Mouse (Mus musculus): ENCODE measurements at regions not wholly inside any gene's neighbourhood (a gene's known extent, or its start where the extent isn't known, plus 50 kb on each side); places are given as distances from the start of the nearest gene placed in this dataset.

- Histone ChIP-seq H3K9ac (replicated peaks) (no peak overlapping the region), H3K36me3 (no peaks in the 10 kb centered on the region), H3K4me3 (no peak overlapping the region), H3K27me3 (no peaks in the 10 kb centered on the region), H3K9me3 (no peaks in the 10 kb centered on the region), H3K4me2 (replicated peaks) (no peak overlapping the region), H3K27ac (replicated peaks) (no peak overlapping the region), H3K4me1 (no peaks in the 10 kb centered on the region)
- 91% methylated on average over 9 of the region's 9 CpGs for WGBS
- ATAC-seq (replicated peaks), result no peak
Measured at GRCm38 (mm10) chr8:126877039-126877365, 68.6 kb downstream of the Tomm20 start.

GRCm38 (mm10) chr8:126876300-126877038 is 69.2 kb downstream of the Tomm20 start:
- Histone ChIP-seq H3K36me3 (no peaks in the 10 kb centered on the region), H3K9me3 (no peaks in the 10 kb centered on the region), H3K9ac (replicated peaks) (no peak overlapping the region), H3K4me2 (replicated peaks) (no peak overlapping the region), H3K27me3 (no peaks in the 10 kb centered on the region), H3K4me3 (no peak overlapping the region), H3K27ac (replicated peaks) (no peak overlapping the region), H3K4me1 (no peaks in the 10 kb centered on the region)
- ATAC-seq (replicated peaks), result no peak
- WGBS, result 68% methylated on average over 9 of the region's 9 CpGs

GRCm38 (mm10) chr8:126875491-126876155 is 70.0 kb downstream of the Tomm20 start:
- Histone ChIP-seq H3K9ac (replicated peaks) (no peak overlapping the region), H3K36me3 (no peaks in the 10 kb centered on the region), H3K4me1 (no peaks in the 10 kb centered on the region), H3K27ac (replicated peaks) (no peak overlapping the region), H3K27me3 (no peaks in the 10 kb centered on the region), H3K4me3 (no peak overlapping the region), H3K9me3 (no peaks in the 10 kb centered on the region), H3K4me2 (replicated peaks) (no peak overlapping the region)
- WGBS, result 93% methylated on average over 7 of the region's 7 CpGs
- no peak for ATAC-seq (replicated peaks)

- 95% methylated on average over 1 of the region's 1 CpGs for WGBS
- ATAC-seq (replicated peaks), result no peak
- no peaks in the 10 kb centered on the region for H3K27me3 ChIP-seq
- no peak overlapping the region for H3K9ac ChIP-seq (replicated peaks)
- no peaks in the 10 kb centered on the region for H3K9me3 ChIP-seq
- no peaks in the 10 kb centered on the region for H3K36me3 ChIP-seq
- H3K4me3 ChIP-seq, result no peak overlapping the region
- no peaks in the 10 kb centered on the region for H3K4me1 ChIP-seq
- H3K4me2 ChIP-seq (replicated peaks), result no peak overlapping the region
- H3K27ac ChIP-seq (replicated peaks), result no peak overlapping the region
Measured at GRCm38 (mm10) chr8:126874846-126875245, 70.8 kb downstream of the Tomm20 start.

GRCm38 (mm10) chr8:126874126-126874730 is 71.4 kb downstream of the Tomm20 start:
- no peak overlapping the region for H3K27ac ChIP-seq (replicated peaks)
- H3K4me3 ChIP-seq, result no peak overlapping the region
- H3K27me3 ChIP-seq, result no peaks in the 10 kb centered on the region
- no peaks in the 10 kb centered on the region for H3K4me1 ChIP-seq
- WGBS, result 81% methylated on average over 6 of the region's 6 CpGs
- H3K9me3 ChIP-seq, result no peaks in the 10 kb centered on the region
- H3K9ac ChIP-seq (replicated peaks), result no peak overlapping the region
- no peaks in the 10 kb centered on the region for H3K36me3 ChIP-seq
- no peak for ATAC-seq (replicated peaks)
- H3K4me2 ChIP-seq (replicated peaks), result no peak overlapping the region

- no peak overlapping the region for H3K4me2 ChIP-seq (replicated peaks)
- ATAC-seq (replicated peaks), result no peak
- no peaks in the 10 kb centered on the region for H3K36me3 ChIP-seq
- no peaks in the 10 kb centered on the region for H3K27me3 ChIP-seq
- H3K4me3 ChIP-seq, result no peak overlapping the region
- H3K27ac ChIP-seq (replicated peaks), result no peak overlapping the region
- H3K9ac ChIP-seq (replicated peaks), result no peak overlapping the region
- no peaks in the 10 kb centered on the region for H3K9me3 ChIP-seq
- no peaks in the 10 kb centered on the region for H3K4me1 ChIP-seq
- 84% methylated on average over 7 of the region's 7 CpGs for WGBS
Measured at GRCm38 (mm10) chr8:126873306-126873705, 72.3 kb downstream of the Tomm20 start.

- 84% methylated on average over 4 of the region's 4 CpGs for WGBS
- ATAC-seq (replicated peaks), result no peak
- no peak overlapping the region for H3K4me3 ChIP-seq
Measured at GRCm38 (mm10) chr8:126872574-126872973, 73.1 kb downstream of the Tomm20 start.

DNA sequence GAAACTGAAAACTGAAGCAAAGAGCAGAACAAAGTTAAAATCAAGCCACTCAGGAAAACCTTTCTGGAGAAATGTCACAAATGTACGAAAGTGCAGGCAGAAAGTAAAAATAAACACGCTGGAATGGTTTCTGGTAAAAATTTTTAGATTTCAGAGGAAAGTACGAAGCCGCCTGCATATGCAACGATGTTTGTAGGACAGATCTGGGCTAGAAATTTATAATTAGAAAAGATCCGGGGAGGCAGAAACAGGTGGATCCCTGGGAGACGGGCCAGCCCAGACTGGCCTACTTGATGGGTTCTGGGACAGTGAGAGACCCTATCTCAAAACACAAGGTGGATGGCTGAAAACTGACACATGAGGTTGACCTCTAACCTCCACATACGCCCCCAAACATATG is 73.5 kb downstream of the Tomm20 start:
- ATAC-seq (replicated peaks), result no peak
- 89% methylated on average over 8 of the region's 8 CpGs for WGBS
- H3K9me3 ChIP-seq, result no peaks in the 10 kb centered on the region
- no peaks in the 10 kb centered on the region for H3K36me3 ChIP-seq
- H3K27ac ChIP-seq (replicated peaks), result no peak overlapping the region
- H3K27me3 ChIP-seq, result no peaks in the 10 kb centered on the region
- H3K4me1 ChIP-seq, result no peaks in the 10 kb centered on the region
- no peak overlapping the region for H3K9ac ChIP-seq (replicated peaks)
- no peak overlapping the region for H3K4me2 ChIP-seq (replicated peaks)
- no peak overlapping the region for H3K4me3 ChIP-seq

More at GRCm38 (mm10) chr8:126872574-126872973, 73.1 kb downstream of the Tomm20 start:
- no peak overlapping the region for H3K4me2 ChIP-seq (replicated peaks)
- no peak overlapping the region for H3K27ac ChIP-seq (replicated peaks)
- H3K9me3 ChIP-seq, result no peaks in the 10 kb centered on the region
- no peaks in the 10 kb centered on the region for H3K27me3 ChIP-seq
- H3K9ac ChIP-seq (replicated peaks), result no peak overlapping the region
- no peaks in the 10 kb centered on the region for H3K4me1 ChIP-seq
- no peaks in the 10 kb centered on the region for H3K36me3 ChIP-seq

DNA sequence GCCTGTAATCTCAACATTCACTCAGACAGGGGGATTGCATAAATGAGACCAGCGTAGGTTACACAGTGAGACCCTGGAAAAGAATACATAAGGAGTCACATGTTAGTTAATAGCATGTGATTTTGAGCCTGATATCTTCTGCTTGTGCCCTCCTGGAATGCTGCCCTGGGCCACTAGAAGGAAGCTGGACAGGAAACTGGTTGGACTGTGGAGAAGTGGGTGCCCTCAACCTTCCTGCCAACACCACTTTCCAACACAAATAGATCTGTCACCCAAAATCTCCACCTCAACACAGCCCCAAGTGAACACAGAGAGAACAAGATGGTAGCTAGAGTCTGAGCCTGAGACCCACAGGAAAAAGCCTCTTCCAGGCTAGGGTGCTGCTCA is 76.2 kb downstream of the Tomm20 start:
- Histone ChIP-seq H3K36me3 (no peaks in the 10 kb centered on the region), H3K4me3 (no peak overlapping the region), H3K9me3 (no peaks in the 10 kb centered on the region), H3K4me2 (replicated peaks) (no peak overlapping the region), H3K4me1 (no peaks in the 10 kb centered on the region), H3K9ac (replicated peaks) (no peak overlapping the region), H3K27me3 (no peaks in the 10 kb centered on the region), H3K27ac (replicated peaks) (no peak overlapping the region)
- 90% methylated on average over 1 of the region's 1 CpGs for WGBS
- no peak for ATAC-seq (replicated peaks)

GRCm38 (mm10) chr8:126868831-126869463 is 76.7 kb downstream of the Tomm20 start:
- H3K4me3 ChIP-seq, result no peak overlapping the region
- WGBS, result 92% methylated on average over 3 of the region's 3 CpGs
- H3K9ac ChIP-seq (replicated peaks), result no peak overlapping the region
- no peaks in the 10 kb centered on the region for H3K36me3 ChIP-seq
- H3K27ac ChIP-seq (replicated peaks), result no peak overlapping the region
- H3K27me3 ChIP-seq, result no peaks in the 10 kb centered on the region
- no peaks in the 10 kb centered on the region for H3K9me3 ChIP-seq
- no peak overlapping the region for H3K4me2 ChIP-seq (replicated peaks)
- no peaks in the 10 kb centered on the region for H3K4me1 ChIP-seq
- no peak for ATAC-seq (replicated peaks)

- 82% methylated on average over 14 of the region's 14 CpGs for WGBS
- Histone ChIP-seq H3K36me3 (no peaks in the 10 kb centered on the region), H3K4me3 (no peak overlapping the region), H3K9me3 (no peaks in the 10 kb centered on the region), H3K27me3 (no peaks in the 10 kb centered on the region), H3K9ac (replicated peaks) (no peak overlapping the region), H3K27ac (replicated peaks) (no peak overlapping the region), H3K4me1 (no peaks in the 10 kb centered on the region), H3K4me2 (replicated peaks) (no peak overlapping the region)
- ATAC-seq (replicated peaks), result no peak
Measured at GRCm38 (mm10) chr8:126867121-126867988, 78.3 kb downstream of the Tomm20 start.

Data from forebrain, embryonic 15.5 days (tissue).